Mouse (Mus musculus) large intestine, adult 2 months (tissue): ENCODE data around the gene Cerkl. TPM values are rescaled to one million over a fixed set of nuclear protein-coding genes. Genes with fewer than 3 reads are reported as not detected.

ENCODE experiments used
- DNase-seq: peaks from one replicate; pipeline ENCODE4 v3.0.0-alpha.2; 2012; ENCODE audit warnings: low read depth, low spot score
- WGBS: fragments of 180-500 bp; shearing (Covaris S2); methylation state at CpG from one replicate; pipeline ENCODE4 v1.1.7; 2018; 5-methylcytosine and 5-hydroxymethylcytosine counted together
- polyA plus RNA-seq: library from polyadenylated mRNA; depleted of rRNA; stranded (reverse); fragments of >200 nt; gene quantifications from 2 replicates; pipeline ENCODE4 v1.2.3, GENCODE M21; 2012; rRNA removed

Cerkl gene
- polyA plus RNA-seq, 1 experiment = 0.24 TPM

DNA sequence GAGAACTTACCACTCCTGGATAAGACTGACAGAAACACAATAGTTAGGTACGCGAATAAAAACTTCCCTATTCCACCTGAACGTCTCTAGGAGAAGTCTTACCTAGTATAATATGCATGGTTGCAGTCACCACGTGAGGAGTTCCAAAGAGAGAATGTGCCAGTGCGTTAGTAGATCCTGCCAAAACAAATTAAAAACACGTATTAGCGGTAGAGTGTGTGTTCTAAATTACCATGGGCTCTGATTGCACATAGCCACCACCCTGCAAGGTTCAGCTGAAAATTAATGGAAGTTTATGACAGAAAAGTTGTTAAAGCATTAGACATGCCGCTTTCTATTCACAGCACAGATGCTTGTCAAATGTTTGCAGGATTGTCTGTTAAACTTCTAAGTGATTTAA, 113.5 kb downstream of the Cerkl start:
- DNase-seq = no peak
- WGBS = 82% methylated on average over 8 of the region's 8 CpGs

DNA sequence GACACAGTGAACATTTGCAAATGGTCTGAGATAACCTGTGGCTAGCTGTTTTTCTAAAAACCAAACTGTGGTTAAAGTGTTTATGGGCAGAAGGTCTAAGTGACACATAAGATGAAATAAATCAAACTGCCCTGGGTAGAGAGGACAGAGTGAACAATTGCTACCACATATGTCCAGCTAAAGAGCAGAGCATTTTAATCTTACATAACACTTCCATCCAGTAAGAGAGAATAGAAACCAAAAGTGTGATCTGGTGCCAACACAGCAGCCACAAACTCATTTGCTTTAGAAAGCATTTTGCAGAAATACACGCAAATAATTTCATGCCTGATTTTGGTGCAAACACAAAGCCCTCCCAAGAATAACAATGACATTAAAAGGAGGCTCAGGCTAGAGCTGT, 117.6 kb downstream of the Cerkl start:
- no peak for DNase-seq
- 59% methylated on average over 1 of the region's 1 CpGs for WGBS

DNA sequence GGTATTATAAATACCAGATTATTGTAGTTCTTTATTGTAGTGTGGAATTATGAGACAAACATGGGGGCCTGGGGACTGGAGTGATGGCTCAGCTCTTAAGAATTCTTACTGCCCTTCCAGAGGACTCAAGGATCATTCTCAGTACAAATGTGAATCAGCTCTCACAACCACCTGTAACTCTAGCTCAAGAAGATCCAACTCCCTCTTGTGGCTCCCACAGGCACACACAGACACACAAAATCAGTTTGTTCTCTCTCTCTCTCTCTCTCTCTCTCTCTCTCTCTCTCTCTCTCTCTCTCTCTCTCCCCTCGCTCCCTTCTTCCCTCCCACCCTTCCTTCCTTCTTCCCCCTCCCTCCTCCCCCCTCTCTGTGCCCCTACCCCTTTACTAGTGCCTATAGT, 120.4 kb downstream of the Cerkl start:
- 45% methylated on average over 1 of the region's 1 CpGs for WGBS
- DNase-seq = no peak

DNA sequence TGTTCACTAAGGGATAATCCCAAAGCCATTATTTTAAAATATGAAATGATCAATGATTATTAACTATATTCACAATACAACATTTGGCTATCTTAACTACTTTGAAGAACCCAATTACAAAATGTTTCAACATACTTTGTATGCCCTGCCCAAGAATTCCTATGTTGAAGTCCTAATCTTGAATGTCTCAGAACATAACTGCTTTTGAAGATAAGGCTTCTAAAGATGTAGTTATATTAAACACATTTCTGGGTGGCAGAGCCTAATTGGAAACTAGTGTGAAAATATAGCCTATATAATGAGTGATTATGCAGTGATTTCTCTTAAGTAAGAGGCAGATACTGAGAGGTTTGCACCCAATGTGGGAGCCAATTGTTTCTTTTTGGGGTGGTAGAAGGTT, 121.9 kb downstream of the Cerkl start:
- no peak for DNase-seq

DNA sequence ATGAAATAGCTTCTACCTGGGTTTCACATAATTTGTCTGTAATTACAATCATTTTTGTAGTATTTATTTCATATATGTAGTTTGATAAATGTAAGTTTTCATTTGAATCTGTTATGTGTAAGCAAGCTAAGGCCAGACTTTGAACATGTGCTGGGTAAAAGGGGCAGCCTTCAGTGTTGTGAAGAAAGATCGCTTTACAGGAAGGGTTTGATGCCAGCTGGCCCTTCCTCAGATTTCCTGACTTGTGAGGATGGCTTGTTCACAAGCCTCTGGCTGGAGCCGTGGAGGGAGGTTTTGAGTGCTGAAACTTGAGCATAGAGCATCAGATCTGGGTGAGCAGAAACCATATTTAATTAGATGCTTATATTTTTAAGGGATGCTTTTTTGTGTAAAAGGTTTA, 128.5 kb downstream of the Cerkl start:
- DNase-seq = no peak
- 67% methylated on average over 2 of the region's 2 CpGs for WGBS

DNA sequence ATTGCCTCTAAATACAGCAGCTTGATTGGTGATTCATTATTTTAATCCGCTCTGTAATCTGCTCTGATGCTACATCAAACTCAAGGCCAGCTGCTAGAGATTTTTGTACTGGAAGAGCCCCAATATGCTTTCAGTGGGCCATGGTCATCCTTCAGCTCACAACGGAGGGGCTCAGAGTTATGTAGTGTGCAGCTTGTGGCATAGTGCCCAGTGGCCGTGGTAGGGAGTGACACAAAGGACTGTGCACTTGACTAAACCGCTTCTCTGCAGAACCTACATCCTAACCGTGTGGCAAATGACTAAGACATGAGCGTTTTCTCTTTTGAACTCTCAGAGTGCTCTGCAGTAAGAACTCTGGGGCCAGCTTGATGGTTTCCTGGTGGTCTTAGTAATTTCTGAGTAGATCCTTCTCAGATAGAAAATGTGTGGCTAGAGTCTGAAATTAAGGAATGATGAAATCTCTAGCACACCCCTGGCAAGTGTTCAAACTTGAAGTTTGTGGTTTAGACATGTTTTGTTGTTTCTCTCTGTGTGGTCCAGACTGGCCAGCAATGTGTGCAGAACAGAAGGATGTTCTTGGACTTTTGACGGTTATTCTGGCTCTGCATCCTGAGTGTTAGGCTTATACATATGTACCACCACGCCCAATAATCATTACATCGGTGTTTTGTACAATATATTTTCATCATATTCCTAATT, 140.3 kb downstream of the Cerkl start:
- DNase-seq = no peak
- 74% methylated on average over 9 of the region's 9 CpGs for WGBS

DNA sequence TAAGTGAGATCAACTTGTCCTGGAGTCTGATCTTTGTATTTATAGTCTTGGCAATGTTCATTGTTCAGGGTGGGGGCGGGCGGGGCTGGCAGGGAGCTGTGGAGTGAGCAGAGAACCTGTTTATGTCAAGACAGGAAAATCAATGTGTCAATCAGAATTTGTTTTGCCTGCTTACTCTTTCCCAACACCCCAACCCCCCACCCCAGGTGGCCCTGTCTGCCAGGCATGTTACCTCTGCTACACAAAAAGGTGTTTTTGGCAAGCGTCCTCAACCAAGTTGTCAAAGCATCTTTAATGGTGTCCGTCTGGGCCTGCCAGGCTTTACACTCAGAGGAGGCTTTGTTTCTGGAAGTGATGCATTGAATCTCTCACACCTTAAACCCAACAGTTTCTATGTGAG, 141.5 kb downstream of the Cerkl start:
- no peak for DNase-seq

DNA sequence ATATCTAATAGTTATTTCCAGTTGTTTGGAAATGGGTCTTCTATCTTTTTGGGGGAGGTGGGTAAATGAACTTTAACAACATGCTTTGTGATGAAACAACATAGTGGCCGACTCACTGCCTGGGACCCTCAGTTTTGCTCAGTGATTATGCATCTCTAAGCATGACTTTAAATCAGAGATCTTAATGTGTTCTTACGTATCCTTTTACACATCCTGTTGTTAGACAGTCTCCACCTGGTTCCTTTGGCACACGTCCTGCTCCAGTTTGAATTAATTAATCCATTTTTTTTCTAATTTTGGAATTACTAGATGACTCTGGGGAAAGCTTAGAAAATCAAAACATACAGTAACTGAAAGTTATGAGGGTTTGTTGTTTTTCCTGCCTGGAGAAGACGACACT, 144.1 kb downstream of the Cerkl start:
- no peak for DNase-seq
- WGBS = 75% methylated on average over 4 of the region's 4 CpGs

More for the DNA sequence above, 141.5 kb downstream of the Cerkl start:
- 74% methylated on average over 4 of the region's 4 CpGs for WGBS

DNA sequence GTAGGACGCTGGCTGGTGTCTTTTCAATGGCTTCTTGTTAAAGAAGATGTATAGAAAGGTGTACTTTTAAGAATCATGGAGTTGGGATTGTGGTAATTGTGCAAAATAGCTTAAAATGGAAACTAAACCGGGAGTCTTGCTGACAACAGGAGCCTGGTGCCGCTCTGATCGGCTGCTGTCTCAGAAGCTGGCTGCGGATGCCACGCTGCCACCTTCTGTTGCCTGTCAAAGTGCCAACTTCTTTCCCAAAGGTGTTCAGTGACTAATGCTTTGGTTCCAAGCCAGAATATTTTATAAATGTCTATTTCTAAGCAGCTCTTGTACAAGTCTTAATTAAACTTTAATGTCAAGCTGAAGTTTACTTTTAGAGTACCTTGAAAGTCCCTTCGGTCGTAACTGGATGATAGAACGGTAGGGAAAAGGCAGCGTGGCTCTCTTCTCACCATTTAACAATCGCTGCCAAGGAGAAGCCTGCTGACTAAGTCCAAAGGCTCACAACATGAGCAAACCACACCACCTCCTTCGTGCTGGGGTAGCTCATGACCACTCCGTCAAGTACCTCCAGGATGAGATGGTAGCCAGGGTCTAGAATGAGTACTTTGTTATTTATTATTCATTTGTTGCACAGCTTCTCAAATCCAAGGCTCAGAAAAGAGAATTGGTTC, 147.0 kb downstream of the Cerkl start:
- no peak for DNase-seq
- WGBS = 80% methylated on average over 13 of the region's 13 CpGs

DNA sequence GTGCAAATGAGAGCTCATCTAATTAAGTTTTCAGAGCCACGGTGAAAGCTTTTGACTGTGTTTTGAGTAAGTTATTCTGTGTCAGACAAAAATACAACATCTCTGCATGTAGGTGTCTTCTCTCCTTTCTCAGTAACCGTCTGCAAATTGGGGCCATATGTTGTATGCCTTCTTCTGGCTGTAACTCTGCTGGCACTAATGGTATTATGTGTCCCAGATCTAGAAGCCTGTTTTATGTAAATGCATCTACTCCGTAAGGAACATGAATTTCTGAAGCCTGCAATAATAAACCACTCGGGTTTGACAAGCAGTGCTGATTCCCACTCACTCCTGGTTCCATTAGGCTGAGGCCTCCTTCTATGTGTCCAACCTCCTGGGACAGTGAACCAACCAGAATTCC, 149.0 kb downstream of the Cerkl start:
- DNase-seq = no peak
- 77% methylated on average over 4 of the region's 4 CpGs for WGBS

DNA sequence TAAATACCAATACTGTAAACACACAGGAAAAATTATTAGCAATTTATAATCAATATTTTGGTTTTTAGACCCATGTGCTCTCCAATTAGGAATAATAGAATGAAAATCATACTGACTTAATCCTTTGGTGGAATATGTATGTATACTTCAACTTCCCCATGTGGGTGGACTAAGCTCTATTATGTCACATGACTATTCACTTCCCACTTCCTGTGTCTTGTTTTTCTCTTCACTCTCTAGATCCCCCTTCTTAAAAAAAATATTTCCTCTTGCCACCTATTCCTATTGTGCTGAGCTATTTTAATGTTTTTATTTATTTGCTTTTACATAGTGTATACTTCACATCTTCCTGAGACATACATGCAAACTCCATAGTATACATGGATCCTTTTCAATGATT, 154.2 kb downstream of the Cerkl start:
- DNase-seq = no peak

DNA sequence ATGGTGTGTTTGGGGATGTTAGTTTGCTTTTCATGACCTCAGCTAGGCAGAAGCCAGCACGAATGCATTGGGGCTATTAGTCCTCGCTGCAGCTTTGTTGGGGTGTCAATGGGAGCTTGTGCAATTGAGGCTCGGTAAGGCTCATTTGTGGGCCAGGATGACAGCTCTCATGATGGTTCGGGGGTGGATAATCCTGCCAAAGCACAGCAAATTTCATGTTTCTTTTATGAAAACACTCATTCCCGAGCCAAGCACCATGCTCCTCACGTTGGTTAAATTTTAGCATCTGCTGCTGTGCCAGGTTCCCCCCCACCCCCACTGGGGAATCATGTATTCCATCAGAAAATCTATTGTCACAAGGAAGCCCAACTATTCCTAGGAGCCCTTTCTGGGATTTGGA, 164.2 kb downstream of the Cerkl start:
- WGBS = 62% methylated on average over 6 of the region's 6 CpGs
- DNase-seq = no peak

DNA sequence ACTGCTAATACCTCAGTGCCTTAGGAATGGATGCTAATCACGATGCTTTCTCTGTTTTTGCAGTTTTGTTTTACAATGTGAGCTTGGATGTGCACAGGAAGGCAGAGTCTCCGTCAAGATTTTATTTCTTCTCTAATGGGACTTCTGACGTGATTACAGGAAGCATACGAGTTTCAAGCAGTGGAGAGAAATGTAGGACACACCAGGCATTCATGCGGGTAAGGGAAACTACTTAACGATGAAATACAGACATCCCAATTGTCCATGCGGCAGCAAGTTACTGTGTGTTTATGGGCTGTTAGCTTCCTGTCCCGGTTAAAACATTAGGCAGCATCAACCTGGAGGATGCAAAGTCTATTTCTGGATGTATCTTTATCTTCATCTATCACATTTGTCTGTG, 164.7 kb downstream of the Cerkl start:
- whole genome bisulfite sequencing = 52% methylated on average over 8 of the region's 8 CpGs
- DNase-seq = no peak

DNA sequence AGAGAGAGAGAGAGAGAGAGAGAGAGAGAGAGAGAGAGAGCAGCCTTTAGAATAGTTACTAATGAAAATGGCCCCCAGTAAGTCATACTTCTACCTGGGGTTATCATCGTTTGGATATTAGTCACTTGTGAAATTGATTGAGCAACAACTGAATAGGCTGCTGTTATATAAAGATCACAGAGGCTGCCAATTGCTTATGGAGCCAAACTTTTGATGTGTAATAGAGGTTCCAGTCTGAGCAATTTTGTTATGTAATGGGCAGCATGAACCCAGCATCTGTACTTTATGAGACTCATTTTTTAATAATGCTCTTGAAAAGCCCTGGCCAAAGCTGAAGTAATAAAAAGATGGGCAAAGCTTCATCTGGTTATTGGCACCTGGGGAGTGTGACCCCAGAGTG, 166.4 kb downstream of the Cerkl start:
- 63% methylated on average over 1 of the region's 1 CpGs for WGBS
- DNase-seq = no peak

DNA sequence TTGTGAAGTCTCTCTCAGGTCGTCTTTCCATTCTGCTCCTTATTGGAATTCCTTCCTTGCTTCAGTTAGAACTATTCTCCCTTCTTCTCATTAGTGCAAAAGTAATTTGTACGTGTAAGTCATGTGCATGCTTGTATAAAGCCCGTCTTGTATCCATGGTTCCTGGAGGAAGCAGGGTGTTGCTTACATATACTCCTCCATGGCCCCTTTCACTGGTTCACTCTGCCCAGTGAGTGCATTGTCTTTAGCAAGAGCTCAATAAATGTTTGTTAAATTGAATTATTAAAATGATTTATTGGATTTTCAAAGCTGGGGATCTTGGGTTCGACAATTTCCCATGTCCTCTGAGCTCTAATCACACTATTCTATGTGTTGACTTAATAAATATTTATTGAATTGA, 172.4 kb downstream of the Cerkl start:
- 81% methylated on average over 4 of the region's 4 CpGs for WGBS
- DNase-seq = no peak

Other genes starting within 250 kb of the Cerkl start
- gene Itga4, start 201.4 kb downstream of the Cerkl start, polyA plus RNA-seq = 2.6 and 3.6 TPM in 2 replicates
- 0.93 and 1.6 TPM in 2 replicates for gene Neurod1, start within 50 bp of the Cerkl start, polyA plus RNA-seq
- 23.1 and 24.8 TPM in 2 replicates for gene Itprid2, start 178.6 kb upstream of the Cerkl start, polyA plus RNA-seq